In genomic region chr1:73053545-73054326, GRCm38 (mm10) we compare ENCODE assay signal across 34 mouse cellular contexts. TPM values are rescaled to one million over a fixed set of nuclear protein-coding genes. Genes with fewer than 3 reads are reported as not detected.
DNase-seq lines count a peak whose midpoint lies in the region; ATAC-seq lines count a peak whose summit lies in the region.
"Had no signal": no experiment of that assay in that cellular context is flagged by ENCODE, and none has a peak within 500 bp of the region (broad histone marks: within the 10 kb centered on the region; RNA-seq: fewer than 3 reads in every experiment).

No protein-coding gene starts in this region.

- H3K36me3 ChIP-seq in limb, embryonic 13.5 days, result no peaks in the 10 kb centered on the region
- no peaks in the 10 kb centered on the region for H3K36me3 ChIP-seq in limb, embryonic 10.5 days
- no peaks in the 10 kb centered on the region for H3K36me3 ChIP-seq in neural tube, embryonic 12.5 days
- no peaks in the 10 kb centered on the region for H3K36me3 ChIP-seq in neural tube, embryonic 14.5 days (ENCODE audit: control insufficient read depth, insufficient read depth, low read length)
- H3K36me3 ChIP-seq: liver, embryonic 13.5 days had no signal

- H3K4me1 ChIP-seq in limb, embryonic 13.5 days, result peaks cover 11% of the 10 kb centered on the region
- peaks cover 17% of the 10 kb centered on the region for H3K4me1 ChIP-seq in limb, embryonic 10.5 days
- peaks cover 3% of the 10 kb centered on the region; the same call in 1 of the 2 replicates for H3K4me1 ChIP-seq in neural tube, embryonic 12.5 days
- H3K4me1 ChIP-seq in neural tube, embryonic 14.5 days (ENCODE audit: control insufficient read depth, insufficient read depth, low read length), result no peaks in the 10 kb centered on the region; the same call in 1 of the 2 replicates

- no peak overlapping the region for H3K4me3 ChIP-seq in limb, embryonic 13.5 days
- no peak overlapping the region for H3K4me3 ChIP-seq in limb, embryonic 10.5 days
- H3K4me3 ChIP-seq in neural tube, embryonic 12.5 days, result no peak overlapping the region
- no peak overlapping the region for H3K4me3 ChIP-seq in neural tube, embryonic 14.5 days (ENCODE audit: low read depth, low read length)
- H3K4me3 ChIP-seq: forebrain, embryonic 13.5 days; liver, embryonic 13.5 days had no signal

- 22% methylated on average over 9 of the region's 9 CpGs for WGBS in limb, embryonic 13.5 days
- 48% methylated on average over 9 of the region's 9 CpGs for WGBS in limb, embryonic 10.5 days
- WGBS in neural tube, embryonic 12.5 days, result 19% methylated on average over 9 of the region's 9 CpGs
- WGBS in neural tube, embryonic 14.5 days, result 17% methylated on average over 9 of the region's 9 CpGs

- H3K27ac ChIP-seq in limb, embryonic 13.5 days, result no peak overlapping the region
- no peak overlapping the region for H3K27ac ChIP-seq in limb, embryonic 10.5 days
- no peak overlapping the region; the same call in 1 of the 2 replicates for H3K27ac ChIP-seq in neural tube, embryonic 12.5 days
- H3K27ac ChIP-seq in neural tube, embryonic 14.5 days (ENCODE audit: low read depth, low read length), result peak overlapping the region; percentile 41; the same call in 1 of the 2 replicates
- H3K27ac ChIP-seq: forebrain, embryonic 13.5 days; liver, embryonic 13.5 days; macrophage; stomach, postnatal 0 days had no signal

- H3K27me3 ChIP-seq in limb, embryonic 13.5 days, result no peaks in the 10 kb centered on the region
- no peaks in the 10 kb centered on the region for H3K27me3 ChIP-seq in limb, embryonic 10.5 days (ENCODE audit: low read depth, poor library complexity, severe bottlenecking)
- H3K27me3 ChIP-seq in neural tube, embryonic 12.5 days (replicated peaks), result no peaks in the 10 kb centered on the region
- H3K27me3 ChIP-seq in neural tube, embryonic 14.5 days (ENCODE audit: control insufficient read depth, insufficient read depth, low read length), result no peaks in the 10 kb centered on the region
- H3K27me3 ChIP-seq: CH12.LX; forebrain, embryonic 13.5 days had no signal

- no peak overlapping the region for H3K9ac ChIP-seq in limb, embryonic 13.5 days
- H3K9ac ChIP-seq in neural tube, embryonic 12.5 days, result no peak overlapping the region
- H3K9ac ChIP-seq in neural tube, embryonic 14.5 days (replicated peaks; ENCODE audit: low read depth, low read length), result no peak overlapping the region
- H3K9ac ChIP-seq: forebrain, embryonic 13.5 days; liver, embryonic 13.5 days had no signal

- no peak overlapping the region for H3K4me2 ChIP-seq in limb, embryonic 13.5 days (replicated peaks)
- H3K4me2 ChIP-seq in neural tube, embryonic 12.5 days (replicated peaks), result no peak overlapping the region
- H3K4me2 ChIP-seq in neural tube, embryonic 14.5 days (ENCODE audit: low read depth, low read length), result no peak overlapping the region
- H3K4me2 ChIP-seq: forebrain, embryonic 13.5 days; liver, embryonic 13.5 days had no signal

- no peaks in the 10 kb centered on the region for H3K9me3 ChIP-seq in limb, embryonic 13.5 days
- H3K9me3 ChIP-seq in limb, embryonic 10.5 days (replicated peaks), result no peaks in the 10 kb centered on the region
- no peaks in the 10 kb centered on the region for H3K9me3 ChIP-seq in neural tube, embryonic 12.5 days
- no peaks in the 10 kb centered on the region for H3K9me3 ChIP-seq in neural tube, embryonic 14.5 days (ENCODE audit: control insufficient read depth, low read length)
- H3K9me3 ChIP-seq: forebrain, embryonic 13.5 days; liver, embryonic 13.5 days had no signal

- DNase-seq in limb, embryonic 10.5 days (ENCODE audit: low spot score), result no peak
- DNase-seq in neural tube, embryonic 10.5 days (ENCODE audit: extremely low spot score, low spot score), result no peak
- DNase-seq in natural killer cell, adult 2 months (ENCODE audit: low spot score in 2 of 2), result no peak
- DNase-seq: adrenal gland, adult 2 months; adrenal gland, postnatal 36 days; B cell, adult 2 months; cerebellum, adult 2 months; cerebellum, postnatal 14 days; gastrocnemius, postnatal 14 days; heart, postnatal 14 days; kidney, adult 8-10 months; kidney, postnatal 14 days; layer of hippocampus, adult 9-11 months; liver, embryonic 13.5 days; lung, adult 18-20 months; right cerebral cortex, postnatal 4 days; thymus, adult 18-20 months; thymus, postnatal 25 days had no signal

- peak; percentile 51; the same call in 1 of the 2 replicates for ATAC-seq in limb, embryonic 13.5 days (ENCODE audit: low FRiP score, low read depth)
- 0 out of 2 replicates have a peak, but pooled peaks have one; percentile 48 for ATAC-seq in neural tube, embryonic 12.5 days (ENCODE audit: low FRiP score, low read depth)
- peak; percentile 77 for ATAC-seq in neural tube, embryonic 14.5 days (ENCODE audit: low read depth)
- no peak for ATAC-seq in inflammation-experienced regulatory T-cells, adult 6 months
- ATAC-seq: activated CD4-positive, CD25-positive, alpha-beta regulatory T cell, adult 4 months; forebrain, embryonic 13.5 days; intestine, embryonic 16.5 days; lung, postnatal 0 days had no signal

RNA-seq across cellular contexts. Expression of gene Tnp1, which starts 38.0 kb away (rescaled TPM):
- polyA plus RNA-seq in limb, embryonic 13.5 days (2015; fragmentation: Nextera tagmentation; extraction: Ambion mirVana), result not detected in 2 replicates
- polyA plus RNA-seq in limb, embryonic 10.5 days (2016; fragmentation: Nextera tagmentation; extraction: Ambion mirVana), result not detected in 2 replicates
- polyA plus RNA-seq in neural tube, embryonic 12.5 days (2016; fragmentation: Nextera tagmentation; extraction: Ambion mirVana), result not detected in 2 replicates
- not detected in 2 replicates for polyA plus RNA-seq in neural tube, embryonic 14.5 days (2014; fragmentation: Nextera tagmentation; extraction: Ambion mirVana)
- polyA plus RNA-seq in inflammation-experienced regulatory T-cells, adult 6 months (2017; shearing (Covaris generic)), result not detected
- polyA plus RNA-seq: activated CD4-positive, CD25-positive, alpha-beta regulatory T cell, adult 4 months; adrenal gland, adult 2 months; cerebellum, adult 2 months; embryonic facial prominence, embryonic 11.5 days; forebrain, embryonic 13.5 days; heart, embryonic 14.5 days; hindbrain, embryonic 11.5 days; intestine, embryonic 16.5 days; limb, embryonic 11.5 days; liver, embryonic 13.5 days; lung, postnatal 0 days; macrophage; spleen, adult 2 months; stomach, postnatal 0 days had no signal
